Mouse (Mus musculus) G1E (cell line): Measurements from ENCODE around the gene Lrrc66.

Experiments used
- CTCF ChIP-seq: IDR thresholded peaks from 2 replicates; pipeline ENCODE4 v1.5.1; 2012; ENCODE audit warnings: low read depth, low read length, inconsistent platforms, mixed read lengths
- GATA1 ChIP-seq: IDR thresholded peaks from 2 replicates; pipeline ENCODE4 v1.6.1; 2012; ENCODE audit warnings: borderline replicate concordance, low read length, inconsistent platforms, mixed read lengths
- POLR2AphosphoS5 ChIP-seq: IDR thresholded peaks from 2 replicates; pipeline ENCODE4 v1.6.1; 2012; ENCODE audit warnings: low read depth, low read length, inconsistent platforms; ENCODE audit not compliant: insufficient replicate concordance
- TAL1 ChIP-seq: conservative IDR thresholded peaks from 2 replicates; pipeline ENCODE4 v1.6.1; 2012; ENCODE audit warnings: low read depth, low read length, inconsistent platforms, mixed read lengths

- no peak for TF ChIP-seq CTCF
- no peak for TF ChIP-seq GATA1
- no peak for TF ChIP-seq TAL1
- TF ChIP-seq POLR2AphosphoS5 = no peak
Measured at GRCm38 (mm10) chr5:73631001-73631558, 1.2 kb downstream of the Lrrc66 start.
